Mouse (Mus musculus) gastrocnemius, adult 2 months (tissue): ENCODE results near the gene Klk1b1. TPM values are rescaled to one million over a fixed set of nuclear protein-coding genes. Genes with fewer than 3 reads are reported as not detected.
"Not testable (repeated sequence)": the region's sequence is repeated elsewhere in the genome, so short reads cannot be mapped to it uniquely, and the experiment has no call there.

Source experiments
- DNase-seq: peaks from one replicate; pipeline ENCODE4 v3.0.0; 2022
- H3K27ac ChIP-seq: fragments of 200-600 bp; 2 replicates; pipeline ENCODE4 v1.8.1; 2022; ENCODE audit warnings: mild to moderate bottlenecking
- H3K4me3 ChIP-seq: fragments of 200-600 bp; 2 replicates; pipeline ENCODE4 v1.8.1; 2022; ENCODE audit warnings: mild to moderate bottlenecking, moderate library complexity
- CTCF ChIP-seq: fragments of 200-600 bp; IDR thresholded peaks from 2 replicates; pipeline ENCODE4 v1.8.1; 2022; ENCODE audit warnings: antibody characterized with exemption, mild to moderate bottlenecking, moderate library complexity
- intact Hi-C: fragments of 180-260 bp; cut with DNase I; formaldehyde crosslinking; loops from one replicate; pipeline ENCODE4 v1.15.1; 2025
- long read RNA-seq, 2 experiments: library from polyadenylated mRNA; stranded (forward); transcript quantifications; one replicate each; pipeline ENCODE4 v2.0.0; 2021
- total RNA-seq, 2 experiments: library from RNA; stranded (reverse); gene quantifications; 2 replicates each; pipeline ENCODE4 v1.2.3; 2021

Klk1b1 gene
- total RNA-seq = not detected
- long read RNA-seq, experiment 1 = 0 reads
- long read RNA-seq, experiment 2 = 0 reads

DNA sequence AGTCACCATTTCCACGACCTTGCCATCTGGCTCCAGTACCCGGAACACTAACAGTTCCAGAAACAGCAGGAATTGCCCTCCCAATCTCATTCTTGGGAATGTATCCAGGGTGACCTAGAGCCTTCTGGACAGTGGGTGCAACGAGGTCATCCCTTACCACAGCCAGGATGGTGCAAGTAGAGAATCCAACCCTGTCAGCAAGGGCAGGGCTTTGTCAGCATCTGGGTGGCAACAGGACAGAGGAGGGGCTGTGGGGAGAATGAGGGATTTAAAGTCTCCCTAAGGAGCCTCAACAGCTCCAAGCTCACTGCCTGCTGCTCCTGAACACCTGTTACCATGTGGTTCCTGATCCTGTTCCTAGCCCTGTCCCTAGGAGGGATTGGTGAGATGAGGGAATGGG lies at the start of gene Klk1b1:
Gene Klk1b1 (plus strand): TSS at position 301 of the 400 bp plus-strand sequence.
- H3K27ac ChIP-seq = no peak within 1 kb of the TSS
- no peak for DNase-seq
- no peak within 1 kb of the TSS for H3K4me3 ChIP-seq
- TF ChIP-seq CTCF = no peak
- intact Hi-C loops = no loop called here

DNA sequence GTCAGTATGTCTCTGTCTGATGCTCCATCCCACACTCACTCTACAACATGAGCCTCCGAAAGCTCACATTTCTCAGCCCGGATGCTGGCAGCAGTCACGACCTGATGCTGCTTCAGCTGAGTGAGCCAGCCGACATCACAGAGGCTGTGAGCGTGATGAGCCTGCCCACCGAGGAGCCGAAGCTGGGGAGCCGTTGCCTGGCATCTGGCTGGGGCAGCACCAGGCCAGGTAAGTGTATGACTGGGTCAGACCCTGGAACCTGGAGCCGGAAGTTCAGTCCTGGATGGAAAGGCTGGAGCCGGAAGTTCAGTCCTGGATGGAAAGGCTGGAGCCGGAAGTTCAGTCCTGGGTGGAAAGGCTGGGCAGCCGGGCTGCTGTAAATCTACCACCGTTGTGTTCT lies 48.1 kb upstream of the Klk1b1 start:
- DNase-seq = no peak
- Histone ChIP-seq H3K4me3 (no peak overlapping the region), H3K27ac (no peak overlapping the region)
- intact Hi-C loops = no loop called here
- no peak for TF ChIP-seq CTCF

DNA sequence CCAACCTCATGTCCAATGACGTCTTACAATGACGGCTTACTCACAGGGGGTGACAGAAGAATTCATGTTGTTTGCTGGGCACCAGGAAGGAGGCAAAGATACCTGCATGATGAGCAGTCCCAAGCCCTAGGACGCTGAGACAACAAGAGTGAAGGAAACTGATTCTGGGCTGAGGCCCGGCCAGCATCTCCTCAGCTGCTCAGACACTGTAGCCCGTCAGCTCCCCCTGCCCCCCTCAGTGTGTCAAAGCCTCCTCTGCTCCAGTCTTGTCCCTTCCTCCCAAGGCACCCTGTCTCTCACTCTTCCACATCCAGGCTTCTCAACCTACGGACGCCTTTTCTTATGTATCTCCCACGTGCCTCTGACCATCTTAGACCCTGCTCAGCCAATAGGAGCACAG lies 47.7 kb upstream of the Klk1b1 start:
- no peak for TF ChIP-seq CTCF
- Histone ChIP-seq H3K27ac (no peak overlapping the region), H3K4me3 (no peak overlapping the region)
- DNase-seq = no peak
- intact Hi-C loops = no loop called here

DNA sequence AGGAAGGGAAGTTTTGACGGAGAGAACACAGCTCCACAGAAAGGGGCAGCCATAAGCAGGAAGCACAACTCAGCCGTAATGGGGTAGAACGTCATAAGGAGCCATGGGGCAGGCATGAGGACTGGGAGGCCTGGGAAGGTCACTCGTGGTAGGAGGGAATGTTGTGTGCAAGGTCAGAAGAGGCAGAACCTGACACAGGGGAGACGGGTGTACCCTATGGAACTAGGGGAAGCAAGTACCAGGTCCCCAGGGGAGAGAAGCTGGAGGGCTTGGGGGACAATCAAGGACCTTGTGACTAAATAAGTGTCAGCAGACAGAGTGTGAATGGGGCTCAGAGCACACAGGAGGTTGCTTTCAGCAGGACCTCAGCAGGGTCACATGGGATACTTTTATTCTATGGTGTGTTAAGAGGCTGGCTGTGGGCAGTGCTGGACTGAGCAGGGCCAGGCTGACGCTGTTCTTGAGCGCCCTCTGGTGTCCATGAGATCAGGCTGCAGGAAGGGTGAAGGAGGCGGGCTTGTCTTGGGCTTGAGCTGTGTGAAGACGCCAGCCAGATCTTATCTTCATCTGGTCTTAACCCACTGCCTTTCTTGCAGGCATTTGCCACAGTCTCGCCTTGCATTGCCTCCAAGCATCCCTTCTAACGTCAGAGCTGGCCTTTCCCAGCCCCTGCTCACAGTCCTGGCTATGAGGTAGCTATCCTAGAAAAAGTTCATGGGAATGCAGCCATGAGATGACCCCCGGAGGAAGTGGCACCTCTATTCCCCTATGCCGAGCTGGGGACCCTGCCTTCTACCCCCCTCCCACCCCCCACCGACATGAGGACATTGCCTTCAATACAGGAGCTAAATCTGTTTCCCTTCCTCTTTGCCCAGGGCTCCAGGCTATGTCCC lies 46.7 kb upstream of the Klk1b1 start:
- no peak overlapping the region for H3K4me3 ChIP-seq
- no peak overlapping the region for H3K27ac ChIP-seq
- peak; percentile 83 for TF ChIP-seq CTCF
- peak; percentile 67 for DNase-seq
- intact Hi-C loops = no loop called here

DNA sequence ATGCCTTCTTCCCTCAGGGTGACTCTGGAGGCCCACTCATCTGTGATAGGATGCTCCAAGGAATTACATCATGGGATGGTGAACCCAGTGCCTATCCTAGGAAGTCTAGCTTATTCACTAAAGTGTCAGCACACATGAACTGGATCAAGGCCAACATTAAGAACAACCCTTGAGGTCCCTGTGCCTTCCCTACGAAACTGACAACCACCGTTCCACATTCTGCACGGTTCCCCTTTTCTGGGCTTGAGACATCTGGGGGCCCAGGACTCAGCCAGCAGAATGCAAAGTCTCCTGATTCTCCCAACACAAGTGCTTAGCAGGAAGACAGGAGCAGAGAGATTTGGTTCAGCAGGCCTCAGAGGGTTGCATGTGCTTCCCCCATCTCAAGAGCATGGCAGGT lies 46.0 kb upstream of the Klk1b1 start:
- no peak for DNase-seq
- TF ChIP-seq CTCF = no peak
- intact Hi-C loops = no loop called here
- no peak overlapping the region for H3K27ac ChIP-seq
- no peak overlapping the region for H3K4me3 ChIP-seq

DNA sequence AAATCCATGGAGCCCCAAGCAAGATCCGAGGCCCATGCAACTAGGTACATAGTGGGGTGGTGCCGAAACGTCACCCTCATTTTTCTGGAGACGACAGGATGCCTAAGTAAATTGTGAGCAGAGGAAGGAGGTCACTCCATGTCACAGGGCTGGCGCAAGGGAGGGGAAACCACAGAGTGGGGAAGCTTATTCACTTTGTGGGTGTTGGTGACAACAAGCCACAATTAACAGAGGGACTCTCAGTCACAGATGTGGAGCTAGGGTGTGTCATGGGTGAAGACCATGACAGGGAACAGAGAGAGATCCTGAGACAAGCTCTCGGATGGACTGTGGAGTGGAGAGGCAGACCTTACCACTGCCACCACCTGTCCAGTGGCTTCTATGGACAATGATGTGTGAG lies 45.5 kb upstream of the Klk1b1 start:
- no peak for DNase-seq
- intact Hi-C loops = no loop called here
- no peak for TF ChIP-seq CTCF
- Histone ChIP-seq H3K4me3 (no peak overlapping the region), H3K27ac (no peak overlapping the region)

DNA sequence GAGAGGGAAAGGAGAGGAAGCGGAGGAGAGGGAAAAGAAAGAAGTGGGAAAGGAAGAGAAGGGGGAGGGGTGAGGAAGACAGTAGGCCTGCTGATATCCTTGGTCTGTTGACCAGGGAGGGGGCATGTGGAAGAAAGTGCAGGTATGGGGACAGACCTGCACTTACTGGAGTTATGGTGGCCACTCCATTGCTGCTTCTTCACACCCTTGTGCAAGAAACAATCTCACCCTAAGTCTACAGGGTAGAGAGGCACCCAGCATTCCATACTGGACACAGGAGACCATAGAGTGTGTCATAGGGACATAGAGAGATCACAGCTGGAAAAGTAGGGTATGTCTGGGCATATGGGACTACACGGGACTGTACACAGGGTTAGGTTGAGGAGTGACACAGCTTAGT lies 44.6 kb upstream of the Klk1b1 start:
- no peak for TF ChIP-seq CTCF
- intact Hi-C loops = no loop called here
- Histone ChIP-seq H3K4me3 (no peak overlapping the region), H3K27ac (no peak overlapping the region)
- DNase-seq = no peak

- intact Hi-C loops = no loop called here
- no peak overlapping the region for H3K27ac ChIP-seq
- no peak for DNase-seq
- peak; percentile 34; the same call in 1 of the 2 replicates for TF ChIP-seq CTCF
- H3K4me3 ChIP-seq = no peak overlapping the region
These were observed 40.6 kb upstream of the Klk1b1 start for GRCm38 (mm10) chr7:43925985-43926384.

GRCm38 (mm10) chr7:43928521-43928920 lies 38.0 kb upstream of the Klk1b1 start:
- intact Hi-C loops = no loop called here
- H3K4me3 ChIP-seq = no peak overlapping the region

DNA sequence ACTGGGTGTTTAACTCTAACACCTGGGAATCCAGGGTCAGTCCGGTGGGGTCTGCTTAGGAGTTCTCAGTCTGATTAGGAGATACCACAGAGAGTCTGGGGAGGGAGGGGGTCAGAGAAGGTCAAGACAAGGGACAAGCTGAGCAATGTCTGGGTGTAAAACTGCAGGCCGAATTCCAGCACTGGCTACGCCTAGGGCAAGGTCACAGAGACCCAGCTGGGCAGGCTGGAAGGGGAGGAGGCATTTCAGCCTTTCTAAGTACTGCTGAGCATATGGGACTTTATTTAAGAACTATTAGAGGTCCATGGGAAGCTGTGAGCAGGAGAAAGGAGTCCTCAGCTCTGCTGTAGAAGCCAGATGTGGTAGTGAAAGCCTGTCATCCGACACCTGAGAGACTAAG lies 34.2 kb upstream of the Klk1b1 start:
- no peak overlapping the region for H3K4me3 ChIP-seq
- no peak overlapping the region for H3K27ac ChIP-seq
- intact Hi-C loops = no loop called here
- no peak for DNase-seq
- no peak for TF ChIP-seq CTCF

More at GRCm38 (mm10) chr7:43928521-43928920, 38.0 kb upstream of the Klk1b1 start:
- no peak overlapping the region for H3K27ac ChIP-seq
- no peak for DNase-seq
- peak; percentile 29; the same call in 1 of the 2 replicates for TF ChIP-seq CTCF

DNA sequence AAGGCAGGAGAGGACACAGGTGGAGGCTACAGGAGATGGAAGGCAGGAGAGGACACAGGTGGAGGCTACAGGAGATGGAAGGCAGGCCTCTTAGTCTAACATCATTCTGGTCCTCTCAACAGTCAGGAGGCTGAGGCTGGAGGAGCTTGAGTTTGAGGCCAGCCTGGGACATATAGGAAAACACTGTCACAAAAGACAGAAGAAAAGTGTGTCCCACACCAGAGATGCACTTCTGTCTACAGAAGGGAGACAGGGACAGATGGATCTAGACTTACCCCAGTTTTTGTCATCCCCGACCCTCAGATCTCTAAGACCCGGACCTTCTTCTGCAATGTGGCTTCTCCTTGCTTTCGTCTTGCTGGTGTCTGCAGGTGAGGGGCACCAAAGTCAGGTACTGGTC lies 33.1 kb upstream of the Klk1b1 start, which contains the start of gene Klk15:
Gene Klk15 (plus strand): TSS at position 301 of the 400 bp plus-strand sequence.
- Histone ChIP-seq H3K27ac (no peak within 1 kb of the TSS), H3K4me3 (no peak within 1 kb of the TSS)
- no peak for TF ChIP-seq CTCF
- DNase-seq = no peak
- intact Hi-C loops = no loop called here

DNA sequence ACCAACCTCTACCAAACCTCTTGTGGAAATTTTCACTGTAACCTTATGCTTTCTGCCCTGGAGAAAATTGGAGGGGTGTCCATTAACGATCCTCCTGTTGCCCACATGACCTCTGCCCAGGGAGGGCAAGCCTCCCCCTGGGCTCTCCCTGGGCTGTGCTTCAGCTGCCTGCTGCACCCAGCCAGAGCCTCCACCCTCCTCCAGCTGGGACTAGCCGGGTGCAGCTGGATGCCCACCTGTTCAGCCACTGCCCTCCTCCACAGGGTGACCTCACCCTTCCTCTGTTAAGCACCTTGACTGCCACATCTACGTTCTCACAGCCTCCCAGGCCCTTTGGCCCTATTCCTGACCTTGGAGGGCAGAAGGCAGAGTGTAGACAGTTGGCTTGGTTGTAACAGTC lies 31.8 kb upstream of the Klk1b1 start:
- TF ChIP-seq CTCF = no peak
- Histone ChIP-seq H3K4me3 (no peak overlapping the region), H3K27ac (no peak overlapping the region)
- intact Hi-C loops = no loop called here
- DNase-seq = no peak

DNA sequence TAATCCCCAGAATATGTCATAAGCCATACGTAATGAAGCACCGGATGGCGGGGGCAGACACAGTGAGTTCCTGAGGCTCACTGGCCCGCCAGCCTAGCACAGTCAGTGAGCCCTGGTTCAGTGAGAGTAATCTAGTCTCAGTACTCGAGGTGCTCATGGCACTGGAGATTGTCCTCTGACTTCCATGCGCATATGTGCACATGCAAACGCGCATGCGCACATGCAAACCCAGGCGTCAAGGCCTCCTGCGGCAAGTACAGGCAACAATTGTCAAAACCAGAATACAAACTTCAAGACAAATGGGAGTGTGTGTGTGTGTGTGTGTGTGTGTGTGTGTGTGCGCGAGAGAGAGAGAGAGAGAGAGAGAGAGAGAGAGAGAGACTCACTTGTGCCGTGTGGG lies 30.0 kb upstream of the Klk1b1 start:
- no peak overlapping the region for H3K27ac ChIP-seq
- H3K4me3 ChIP-seq = no peak overlapping the region
- intact Hi-C loops = no loop called here
- no peak for DNase-seq
- TF ChIP-seq CTCF = no peak

GRCm38 (mm10) chr7:43942293-43942692 lies 24.3 kb upstream of the Klk1b1 start:
- H3K4me3 ChIP-seq, H3K27ac ChIP-seq, intact Hi-C loops, DNase-seq: not testable (repeated sequence)
